Mouse (Mus musculus) heart, postnatal 0 days (tissue): ENCODE measurements around the gene Iqch.

ENCODE experiments used
- CTCF ChIP-seq: IDR thresholded peaks from 2 replicates; pipeline ENCODE4 v1.5.1; 2016; ENCODE audit warnings: antibody characterized with exemption, control low read depth, low read depth
- EP300 ChIP-seq: IDR thresholded peaks from 2 replicates; pipeline ENCODE4 v1.6.1; 2016; ENCODE audit warnings: antibody characterized with exemption, low read depth

DNA sequence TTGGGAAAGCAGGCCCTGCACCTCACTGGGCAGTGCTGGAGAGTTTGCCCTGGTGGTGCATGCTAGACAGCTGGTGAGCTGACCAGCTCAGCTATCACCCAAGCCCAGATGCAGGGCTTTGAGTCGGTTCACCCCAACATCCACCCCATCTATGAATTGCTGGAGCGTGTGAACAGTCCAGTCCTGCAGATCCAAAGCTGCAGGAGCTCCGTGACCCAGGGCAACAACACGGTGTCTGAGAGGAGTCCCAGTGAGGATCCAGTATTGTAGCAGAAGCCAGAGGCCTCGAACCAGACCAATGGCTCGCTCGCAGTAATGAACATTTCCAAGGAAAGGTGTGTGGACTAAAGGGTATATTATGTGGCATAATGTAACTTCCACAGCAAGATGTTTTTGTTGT is 61.0 kb downstream of the Iqch start:
- no peak for TF ChIP-seq EP300
- TF ChIP-seq CTCF, result no peak
